Mouse (Mus musculus): Measurements from ENCODE around the gene Cyp26a1.
A peak's percentile ranks its signal among the peaks of the same experiment; 100 is the strongest.

Gene Cyp26a1

GRCm38 (mm10) chr19:37699711-37700110 is 2.1 kb downstream of the Cyp26a1 start:
- DNase-seq = no peak

DNA sequence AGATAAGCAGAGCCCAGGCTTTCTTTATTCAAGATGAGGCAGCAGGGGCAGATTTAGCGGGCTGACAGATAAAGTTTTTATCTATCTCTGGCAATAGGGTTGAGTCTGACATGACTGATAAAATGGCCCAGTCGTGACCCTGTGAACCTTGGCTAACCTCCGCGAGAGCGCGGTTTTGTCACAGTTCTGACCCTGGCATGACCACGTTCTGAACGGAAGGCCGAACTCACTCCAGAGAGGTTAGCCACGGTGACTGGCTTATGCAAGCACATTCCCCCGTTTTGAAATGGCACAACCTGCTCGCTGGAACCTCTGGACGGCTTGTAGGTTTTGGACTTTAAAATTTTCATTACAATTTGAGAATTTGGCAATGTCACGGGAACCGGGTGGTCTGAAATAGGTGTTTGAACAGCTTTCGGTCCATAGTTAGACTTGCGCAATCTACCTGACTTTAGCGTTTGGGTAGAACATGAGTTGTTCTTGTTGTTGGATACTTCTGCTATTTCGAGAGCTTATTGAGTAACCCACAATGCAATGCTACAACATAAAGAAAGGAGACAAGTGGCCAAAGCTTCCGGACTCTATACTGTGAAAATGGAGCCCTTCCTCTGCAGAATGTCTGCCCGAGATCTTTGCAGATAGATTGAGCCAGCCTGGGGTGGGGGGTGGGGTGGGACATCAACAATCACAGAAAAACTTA is 4.9 kb downstream of the Cyp26a1 start:
- DNase-seq = no peak

DNA sequence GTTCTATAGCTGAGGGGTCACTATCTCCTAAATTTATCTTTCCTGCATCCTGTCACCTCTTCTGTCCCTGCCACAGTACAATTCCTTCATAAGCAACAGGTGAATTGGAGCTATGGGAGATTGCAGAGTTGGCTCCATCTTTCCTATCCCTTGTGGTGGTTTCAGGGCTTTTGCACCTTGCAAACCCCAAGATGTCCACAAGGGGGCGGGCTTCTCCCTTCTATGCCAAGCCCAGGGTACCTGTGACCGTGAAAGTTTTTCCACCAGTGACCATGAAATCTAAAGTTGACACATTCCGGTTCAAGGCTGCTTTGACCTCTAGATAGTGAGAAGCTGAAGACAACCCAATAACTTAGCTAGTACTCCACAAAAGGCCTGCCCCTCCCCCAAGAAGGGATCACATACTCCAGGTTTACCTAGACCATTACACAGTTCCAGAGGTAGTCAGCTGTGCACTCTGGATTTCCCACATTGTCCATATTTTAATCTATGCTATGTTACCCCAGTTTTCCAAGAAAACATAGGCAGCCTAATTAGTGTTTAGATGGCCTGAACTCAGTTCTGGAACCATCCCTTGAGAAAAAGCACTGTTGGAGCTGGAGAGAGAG is 6.4 kb downstream of the Cyp26a1 start:
- peak; percentile 68 for DNase-seq

DNA sequence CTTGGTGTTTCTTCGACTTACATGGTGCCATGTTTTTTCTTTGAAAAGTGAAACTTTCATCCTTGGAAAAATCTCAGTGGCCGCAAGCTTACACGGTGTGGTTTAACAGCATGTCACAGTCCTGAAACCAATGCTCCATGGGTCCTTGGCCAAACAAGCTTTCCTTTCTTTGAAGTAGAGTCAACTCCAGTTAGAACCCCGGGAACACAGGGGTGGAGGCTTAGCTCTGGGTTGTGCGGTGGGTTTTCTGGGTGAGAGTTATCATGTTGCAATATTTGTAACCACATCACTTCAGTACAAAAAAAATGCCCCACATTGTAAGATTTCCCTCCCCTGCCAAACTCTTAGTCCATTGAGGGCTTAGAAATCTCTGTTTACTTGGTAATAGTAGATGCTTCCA is 8.1 kb downstream of the Cyp26a1 start:
- no peak for DNase-seq

GRCm38 (mm10) chr19:37714681-37715080 is 17.1 kb downstream of the Cyp26a1 start:
- DNase-seq = no peak

DNA sequence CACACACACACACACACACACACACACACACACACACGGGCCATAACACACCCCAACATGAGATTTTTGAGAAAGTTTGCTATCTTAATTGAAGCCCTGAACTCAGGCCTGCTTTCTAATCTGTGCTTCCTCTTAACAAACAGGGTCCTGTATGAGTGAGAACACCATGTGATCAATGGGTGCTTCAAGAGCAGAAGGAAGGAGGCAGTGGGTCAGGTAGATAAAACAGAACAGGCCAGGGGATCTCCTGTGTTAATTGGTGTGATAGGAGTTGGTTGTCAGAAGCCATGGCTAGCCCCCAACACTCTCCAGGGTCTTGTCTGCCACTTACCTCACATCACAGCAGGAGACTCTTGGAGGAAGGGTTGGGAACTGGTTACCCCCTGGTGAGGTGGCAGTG is 18.4 kb downstream of the Cyp26a1 start:
- no peak for DNase-seq

GRCm38 (mm10) chr19:37716524-37717175 is 19.1 kb downstream of the Cyp26a1 start:
- no peak for DNase-seq

GRCm38 (mm10) chr19:37719166-37719565 is 21.6 kb downstream of the Cyp26a1 start:
- DNase-seq = no peak

- no peak for DNase-seq
Measured at GRCm38 (mm10) chr19:37724591-37724990, 27.0 kb downstream of the Cyp26a1 start.

- no peak for DNase-seq
Measured at GRCm38 (mm10) chr19:37726585-37726984, 29.0 kb downstream of the Cyp26a1 start.

DNA sequence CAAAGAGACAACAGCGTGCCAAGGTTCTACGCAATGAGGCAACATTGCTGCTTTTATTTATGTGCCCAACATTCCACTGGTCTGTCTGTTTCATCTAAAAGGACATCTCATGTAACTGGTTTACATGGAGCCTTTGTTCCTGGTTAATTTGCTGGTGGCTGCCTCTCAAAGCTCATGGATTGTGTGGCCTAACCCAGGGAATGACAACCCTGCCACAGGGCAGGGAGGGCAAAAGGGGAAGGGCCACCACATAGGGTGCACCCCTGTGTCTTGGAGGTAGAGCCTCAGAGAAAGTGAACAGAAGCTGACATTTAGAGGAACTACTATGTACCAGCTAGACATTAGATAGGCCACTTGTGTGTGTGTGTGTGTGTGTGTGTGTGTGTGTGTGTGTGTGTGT is 29.8 kb downstream of the Cyp26a1 start:
- no peak for DNase-seq

GRCm38 (mm10) chr19:37735426-37735825 is 37.8 kb downstream of the Cyp26a1 start:
- no peak for DNase-seq

DNA sequence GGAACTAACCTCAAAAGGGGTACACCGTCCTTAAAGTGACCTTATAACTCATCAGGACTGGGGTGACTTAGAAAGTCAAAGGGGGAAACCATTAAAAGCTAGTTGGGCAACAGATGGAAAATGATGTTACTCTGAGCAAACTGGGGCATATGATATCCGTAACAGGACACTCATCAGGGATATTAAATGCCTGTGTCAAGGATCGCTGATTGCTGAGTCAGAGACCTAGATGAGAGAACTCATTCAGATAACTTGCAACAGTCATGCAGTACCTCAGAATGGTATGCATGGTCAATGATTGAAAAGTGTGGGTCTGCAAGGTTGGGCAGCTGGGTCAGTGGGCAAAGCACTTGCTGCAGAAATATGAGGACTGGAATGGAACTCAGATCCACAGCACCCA is 41.0 kb downstream of the Cyp26a1 start:
- DNase-seq = no peak

DNA sequence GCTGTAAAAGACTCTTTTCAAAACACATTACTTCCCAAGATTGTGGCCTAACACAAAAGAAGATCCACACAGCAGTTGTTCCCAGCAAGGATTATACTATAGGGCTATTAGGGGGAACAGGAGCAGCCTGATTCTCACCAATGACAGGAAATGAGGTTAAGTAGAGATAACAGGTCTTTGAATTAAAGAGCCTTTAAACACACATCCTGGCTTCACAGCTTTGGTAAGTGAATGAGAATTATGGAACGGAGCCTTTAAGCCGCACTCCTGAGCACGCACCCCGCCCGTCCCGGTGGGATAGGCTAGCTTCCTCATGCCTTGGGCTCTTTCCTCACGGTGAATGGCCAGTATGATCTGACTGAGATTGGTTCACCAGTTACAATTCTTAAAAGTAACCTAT is 42.4 kb downstream of the Cyp26a1 start:
- DNase-seq = no peak
